Mouse (Mus musculus) forelimb bud, embryonic 11.5 days (tissue): Measurements from ENCODE around the gene Gm20388.

Experiments
- DNase-seq: peaks from one replicate; pipeline ENCODE4 v3.0.0-alpha.2; 2012; ENCODE audit warnings: low read depth, low spot score

The Gm20388 gene

DNA sequence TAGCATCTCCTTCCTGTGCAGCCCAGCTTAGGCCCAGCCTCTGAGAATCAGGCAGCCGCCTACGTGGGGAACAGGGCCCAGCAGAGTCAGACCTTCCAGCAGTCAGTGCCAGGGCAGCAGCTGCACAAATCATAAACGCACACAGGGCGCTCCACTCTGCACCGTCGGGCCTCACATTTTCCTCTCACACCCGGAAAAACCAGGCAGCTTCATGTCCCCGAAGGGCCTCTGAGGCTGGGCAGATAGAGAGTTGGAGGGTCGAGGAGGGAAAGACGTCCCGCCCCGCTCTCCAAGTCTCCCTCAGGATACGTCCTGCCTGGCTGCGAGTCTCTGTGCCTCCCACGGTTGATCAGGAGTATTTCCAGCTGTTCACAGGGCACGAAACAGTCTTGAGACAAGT is 2600.9 kb downstream of the Gm20388 start:
- no peak for DNase-seq

GRCm38 (mm10) chr8:122512392-122512791 is 2601.8 kb downstream of the Gm20388 start:
- DNase-seq: no peak

GRCm38 (mm10) chr8:122515699-122516098 is 2605.1 kb downstream of the Gm20388 start:
- no peak for DNase-seq

DNA sequence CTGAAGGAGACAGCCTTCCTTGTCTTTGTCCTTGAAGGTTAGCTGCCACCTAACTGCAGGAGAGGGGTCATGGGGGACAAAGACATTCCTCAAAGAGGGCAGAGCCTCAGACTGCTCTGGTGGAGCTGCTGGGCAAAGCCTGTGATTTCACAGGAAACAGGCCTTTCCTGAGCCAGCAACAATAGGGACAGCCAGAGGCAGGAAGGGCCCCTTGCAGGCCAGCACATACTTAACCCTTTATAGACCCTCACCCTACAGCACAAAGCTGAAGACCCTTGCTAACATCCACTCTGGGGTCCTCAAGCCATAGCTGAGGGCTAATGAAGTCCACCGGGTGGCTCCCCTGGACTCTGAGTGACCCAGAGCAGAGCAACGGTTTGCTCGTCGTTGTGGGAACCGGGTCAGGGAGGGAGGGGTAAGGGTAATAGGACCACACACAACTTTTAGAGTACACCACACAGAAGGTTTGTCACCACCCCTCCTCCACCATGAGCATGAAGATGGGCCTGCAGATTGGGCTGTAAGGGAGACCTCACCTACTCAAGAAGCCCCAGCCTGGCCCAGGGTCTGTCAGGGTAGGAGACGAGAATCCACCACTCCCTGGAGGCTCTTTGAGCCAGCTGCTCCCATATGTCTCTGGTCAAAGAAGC is 2607.0 kb downstream of the Gm20388 start:
- peak; percentile 76 for DNase-seq

- no peak for DNase-seq
These were observed 2610.0 kb downstream of the Gm20388 start for GRCm38 (mm10) chr8:122520611-122521010.

DNA sequence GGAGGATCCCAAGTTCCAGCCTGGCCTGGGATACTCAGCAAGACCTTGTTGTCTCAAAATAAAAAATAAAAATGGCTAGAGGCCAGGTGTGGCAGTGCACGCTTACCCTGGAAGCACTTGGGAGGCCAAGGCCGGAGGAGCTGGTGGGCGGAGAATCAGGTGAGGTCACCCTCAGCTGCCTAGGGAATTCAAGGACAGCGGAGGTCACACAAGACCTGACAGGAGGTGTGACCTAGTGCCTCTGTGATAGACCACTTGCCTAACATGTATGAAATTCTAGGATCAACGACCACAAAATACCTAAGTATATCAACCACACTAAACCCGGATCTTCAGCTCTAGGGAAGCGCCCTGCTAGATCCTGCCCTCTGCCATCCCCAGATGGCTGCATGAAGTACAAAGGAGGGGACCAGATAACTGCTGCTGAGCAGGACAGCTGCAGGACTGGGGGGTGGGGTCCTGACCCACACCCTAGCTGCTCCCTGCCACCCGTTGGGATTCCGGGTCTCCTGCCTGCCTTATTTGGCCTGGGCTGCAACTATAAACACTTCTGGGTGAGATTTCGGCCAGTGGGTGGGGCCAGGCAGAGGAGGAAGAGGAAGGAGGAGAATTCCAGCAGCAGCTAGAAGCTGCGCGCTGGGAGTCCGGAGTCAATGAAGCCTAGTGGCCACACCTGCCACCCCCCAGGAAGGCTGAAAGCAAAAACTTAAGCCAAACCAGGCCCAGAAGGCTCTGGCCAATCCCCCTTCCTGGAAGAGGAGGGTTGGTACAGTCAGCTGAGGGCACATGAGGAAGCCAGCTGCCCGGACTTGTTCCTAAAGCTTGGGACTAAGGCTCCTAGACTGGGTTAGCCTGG is 2612.4 kb downstream of the Gm20388 start:
- no peak for DNase-seq

- DNase-seq: peak; percentile 53
These were observed 2613.2 kb downstream of the Gm20388 start for GRCm38 (mm10) chr8:122523652-122524360.

DNA sequence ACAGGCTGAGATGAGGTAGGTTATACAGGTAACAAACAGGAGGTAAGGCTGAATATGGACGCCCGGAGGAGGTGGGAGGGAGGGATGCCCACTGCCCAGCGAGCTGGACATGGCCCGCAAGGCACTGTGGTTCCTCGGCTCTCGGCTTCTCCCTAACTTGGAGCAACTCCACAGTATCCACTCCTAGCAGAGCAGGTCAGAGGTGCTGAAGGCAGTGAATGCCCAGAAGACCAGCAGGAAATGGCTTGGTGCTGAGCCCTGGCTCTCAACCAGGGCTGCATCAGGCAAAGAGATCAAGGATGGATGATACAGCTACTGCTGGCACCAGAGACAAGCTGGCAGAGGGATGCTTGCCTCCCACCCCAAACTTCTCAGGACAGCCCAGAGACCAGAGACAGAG is 2613.9 kb downstream of the Gm20388 start:
- no peak for DNase-seq

DNA sequence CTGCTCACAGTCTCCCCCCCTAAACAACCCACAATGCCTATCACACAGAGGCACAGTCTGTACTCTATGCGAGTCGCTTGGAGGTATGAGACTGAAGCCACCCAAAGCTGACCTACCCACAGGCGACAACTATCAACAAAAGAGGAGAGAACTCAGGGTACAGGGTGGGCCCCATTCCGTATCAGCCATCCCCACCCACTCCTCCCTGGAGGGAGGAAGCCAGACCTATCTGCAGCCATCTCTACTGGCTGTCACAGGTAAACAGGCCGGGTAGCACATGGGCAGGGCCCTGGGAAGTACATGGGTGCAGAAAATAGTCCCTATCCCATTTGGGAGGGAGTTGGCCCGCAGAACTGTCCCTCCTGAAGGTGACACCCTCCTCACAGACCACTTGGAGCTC is 2614.4 kb downstream of the Gm20388 start:
- no peak for DNase-seq

DNA sequence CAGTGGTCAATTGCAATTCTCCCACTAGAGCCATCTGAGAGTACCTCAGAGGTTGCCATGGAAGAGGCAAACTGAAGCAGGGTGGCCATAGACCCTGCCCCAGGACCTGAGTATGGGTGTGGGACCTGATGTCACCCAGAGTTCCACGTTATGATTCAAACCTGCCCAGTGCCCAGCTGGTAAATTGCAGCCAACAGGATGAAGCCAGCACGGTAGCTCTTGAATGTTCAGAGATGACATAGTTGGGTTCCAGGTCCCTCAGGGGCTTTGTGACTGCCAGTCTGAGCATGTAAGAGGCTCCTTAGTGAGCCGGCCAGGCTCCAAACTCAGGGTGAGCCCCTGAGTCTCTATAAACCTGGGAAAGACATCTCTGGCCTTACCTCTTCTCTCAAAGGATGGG is 2615.4 kb downstream of the Gm20388 start:
- DNase-seq: no peak

DNA sequence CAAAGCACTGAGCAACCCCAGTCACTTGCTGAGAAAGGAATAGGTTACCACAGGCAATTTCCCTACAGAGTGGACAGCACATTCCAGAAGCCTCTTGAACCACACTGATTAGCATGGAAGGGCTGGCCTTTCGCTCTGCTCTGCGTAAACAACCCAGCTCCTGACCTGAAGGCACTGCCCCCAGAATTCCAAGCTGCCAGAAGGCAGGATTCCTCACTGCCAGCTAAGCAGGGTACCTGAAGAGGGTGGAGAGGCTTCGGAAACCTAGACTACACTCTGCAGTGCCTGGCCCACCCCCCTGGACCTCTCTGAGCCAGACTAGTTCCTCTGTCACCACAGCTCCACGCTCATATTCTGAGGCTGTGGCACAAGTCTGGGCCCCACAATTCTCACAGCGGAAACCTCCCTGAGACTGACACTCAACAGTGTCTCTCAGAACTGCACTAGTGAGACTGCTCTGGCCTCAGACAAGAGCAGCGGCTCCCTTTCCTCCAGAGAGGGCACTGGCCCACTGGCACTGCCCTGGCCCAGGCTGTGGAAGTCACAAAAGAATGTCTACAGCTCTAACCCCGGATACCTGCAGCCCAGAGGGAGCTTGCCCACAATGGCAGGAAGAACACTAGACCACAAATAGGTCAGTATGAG is 2616.0 kb downstream of the Gm20388 start:
- no peak for DNase-seq

DNA sequence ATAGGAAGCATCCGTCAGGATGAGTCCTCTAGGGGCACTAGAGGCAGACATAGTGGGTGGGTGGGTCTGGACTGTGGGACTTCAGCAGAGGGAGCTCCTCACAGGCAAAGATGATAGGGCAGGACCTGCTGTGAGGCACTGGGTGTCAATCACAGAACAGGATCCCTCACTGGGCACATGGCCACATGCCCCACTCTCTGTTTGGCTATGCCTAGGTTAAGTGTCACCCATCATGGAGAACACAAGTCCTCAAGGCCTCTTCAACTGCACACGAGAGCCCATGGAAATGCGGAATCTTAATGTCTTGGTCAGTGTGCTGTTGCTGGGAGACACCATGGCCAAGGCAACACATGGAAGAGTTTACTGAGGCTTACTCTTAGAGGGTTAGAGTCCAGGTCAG is 2617.3 kb downstream of the Gm20388 start:
- no peak for DNase-seq

DNA sequence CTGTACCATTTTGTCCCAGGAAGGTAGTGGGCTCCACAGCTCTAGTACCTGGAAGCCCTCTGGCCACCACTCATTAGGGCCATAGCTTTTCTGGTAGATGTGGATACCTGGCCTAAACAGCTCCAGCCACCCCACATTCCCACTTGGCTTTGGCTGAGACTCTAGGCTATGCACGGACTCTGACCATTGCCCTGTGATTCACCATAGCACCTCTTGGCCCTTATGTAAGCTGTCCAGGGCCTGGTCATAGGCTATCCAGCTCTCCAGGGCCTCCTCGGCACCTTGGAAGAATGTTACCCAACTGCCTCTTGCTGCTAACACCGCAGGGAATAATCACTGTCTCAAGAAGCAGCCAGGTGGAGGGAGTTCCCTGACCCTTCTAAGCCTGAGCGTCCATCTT is 2618.5 kb downstream of the Gm20388 start:
- no peak for DNase-seq

GRCm38 (mm10) chr8:122531312-122531711 is 2620.7 kb downstream of the Gm20388 start:
- DNase-seq: no peak

- DNase-seq: no peak
These were observed 2626.4 kb downstream of the Gm20388 start for GRCm38 (mm10) chr8:122537033-122537432.

- DNase-seq: no peak
These were observed 2627.2 kb downstream of the Gm20388 start for GRCm38 (mm10) chr8:122537812-122538211.

DNA sequence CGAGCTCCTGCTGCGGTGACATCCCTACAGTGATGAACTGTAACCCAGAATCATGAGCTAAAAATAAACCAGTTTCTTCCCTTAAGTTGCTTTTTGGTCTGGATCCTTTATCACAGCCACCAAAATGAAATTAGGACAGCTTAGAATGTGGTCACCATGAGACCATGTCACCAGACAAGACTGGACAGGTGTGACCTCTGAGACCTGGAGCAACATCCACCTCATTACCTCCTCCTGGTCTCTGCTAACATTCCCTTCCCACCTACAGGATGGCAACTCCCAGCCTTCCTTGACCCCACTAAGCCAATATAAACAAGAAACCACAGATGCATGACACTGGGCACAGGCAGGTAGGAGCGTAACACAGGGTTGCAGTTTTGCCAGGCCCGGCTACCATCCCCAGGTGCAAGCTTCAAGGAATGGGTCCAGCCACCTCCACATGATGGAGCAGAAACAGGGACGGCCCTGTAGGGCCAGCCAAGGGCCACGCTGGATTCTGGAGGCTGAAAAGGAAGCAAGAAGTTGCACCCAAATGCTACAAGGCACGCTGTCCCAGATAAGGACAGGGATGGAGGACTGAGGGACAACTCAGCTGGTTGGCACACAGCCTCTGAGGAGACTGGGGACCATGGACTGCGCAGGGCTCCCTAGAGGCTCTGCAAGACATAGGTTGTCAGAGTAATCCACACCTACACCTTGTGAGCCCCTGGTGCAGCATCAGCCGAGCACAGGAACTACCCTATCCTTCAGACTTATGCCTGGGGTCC is 2627.9 kb downstream of the Gm20388 start:
- no peak for DNase-seq

GRCm38 (mm10) chr8:122544138-122544537 is 2633.5 kb downstream of the Gm20388 start:
- no peak for DNase-seq

GRCm38 (mm10) chr8:122546066-122546755 is 2635.6 kb downstream of the Gm20388 start:
- no peak for DNase-seq

DNA sequence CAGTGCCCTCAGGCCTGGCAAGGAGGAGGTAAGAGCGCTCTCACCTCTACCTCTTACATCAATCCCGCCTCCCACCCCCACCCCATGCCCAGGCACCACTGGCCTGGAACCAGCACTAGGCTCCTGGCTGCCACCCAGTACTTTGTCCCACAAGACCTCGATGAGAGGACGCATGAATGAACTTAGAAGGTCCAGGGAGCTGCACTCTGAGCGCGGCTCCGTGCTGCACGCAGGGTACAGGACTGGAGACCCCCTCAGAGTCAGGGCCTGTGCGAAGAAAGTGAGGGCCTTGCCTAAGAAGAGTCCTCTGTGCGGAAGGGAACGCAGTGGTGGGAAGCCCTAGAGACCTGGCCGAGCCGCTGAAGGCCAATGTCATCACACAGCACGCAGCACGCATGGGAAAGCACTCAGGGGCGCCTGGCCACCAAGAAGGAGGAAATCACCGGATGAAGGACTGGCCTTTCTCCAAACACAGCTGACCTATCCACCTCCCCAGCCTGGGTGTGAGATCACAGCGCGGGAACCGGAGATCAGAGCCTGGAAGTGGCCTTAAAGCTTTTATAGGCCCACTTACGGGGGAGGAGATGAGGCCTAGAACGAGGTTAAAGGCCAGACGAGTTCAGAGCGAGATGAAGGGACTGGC is 2636.3 kb downstream of the Gm20388 start:
- no peak for DNase-seq
